Mouse (Mus musculus) embryonic facial prominence, embryonic 12.5 days (tissue): ENCODE measurements around the gene Bap1. TPM values are rescaled to one million over a fixed set of nuclear protein-coding genes. Genes with fewer than 3 reads are reported as not detected.

Experiments
- ATAC-seq: fragments of 200-750 bp; cut with Nextera tagmentation; 2 replicates; pipeline ENCODE4 v1.8.0; 2017; ENCODE audit not compliant: insufficient number of reproducible peaks, insufficient read depth, low FRiP score, low TSS enrichment
- H3K27ac ChIP-seq: fragments of 300-500 bp; sonication (generic); 2 replicates; pipeline ENCODE4 v1.5.1; 2016; ENCODE audit warnings: mild to moderate bottlenecking
- H3K27me3 ChIP-seq: fragments of 300-500 bp; sonication (generic); 2 replicates; pipeline ENCODE4 v1.6.1; 2016; ENCODE audit warnings: mild to moderate bottlenecking, moderate library complexity
- H3K36me3 ChIP-seq: fragments of 300-500 bp; sonication (generic); 2 replicates; pipeline ENCODE4 v1.6.1; 2016; ENCODE audit warnings: mild to moderate bottlenecking
- H3K4me1 ChIP-seq: fragments of 300-500 bp; sonication (generic); 2 replicates; pipeline ENCODE4 v1.6.1; 2016
- H3K4me2 ChIP-seq: fragments of 300-500 bp; sonication (generic); replicated peaks from 2 replicates; pipeline ENCODE4 v1.6.1; 2016; ENCODE audit warnings: mild to moderate bottlenecking, moderate library complexity
- H3K4me3 ChIP-seq: fragments of 300-500 bp; sonication (generic); 2 replicates; pipeline ENCODE4 v1.5.1; 2016; ENCODE audit warnings: mild to moderate bottlenecking
- H3K9ac ChIP-seq: fragments of 300-500 bp; sonication (generic); 2 replicates; pipeline ENCODE4 v1.6.1; 2016; ENCODE audit warnings: mild to moderate bottlenecking, moderate library complexity
- H3K9me3 ChIP-seq: fragments of 300-500 bp; sonication (generic); 2 replicates; pipeline ENCODE4 v1.6.1; 2016; ENCODE audit warnings: mild to moderate bottlenecking, moderate library complexity
- WGBS: fragments of 180-500 bp; shearing (Covaris S2); methylation state at CpG from one replicate; pipeline ENCODE4 v1.1.7; 2016; 5-methylcytosine and 5-hydroxymethylcytosine counted together
- polyA plus RNA-seq: library from polyadenylated mRNA; unstranded; fragments of >200 nt; fragmentation: Nextera tagmentation; extraction: Ambion mirVana; gene quantifications from 2 replicates; pipeline ENCODE4 v1.2.1, GENCODE M21; 2016

Bap1 gene
- polyA plus RNA-seq, 1 experiment from 2014 or later = 101 TPM

DNA sequence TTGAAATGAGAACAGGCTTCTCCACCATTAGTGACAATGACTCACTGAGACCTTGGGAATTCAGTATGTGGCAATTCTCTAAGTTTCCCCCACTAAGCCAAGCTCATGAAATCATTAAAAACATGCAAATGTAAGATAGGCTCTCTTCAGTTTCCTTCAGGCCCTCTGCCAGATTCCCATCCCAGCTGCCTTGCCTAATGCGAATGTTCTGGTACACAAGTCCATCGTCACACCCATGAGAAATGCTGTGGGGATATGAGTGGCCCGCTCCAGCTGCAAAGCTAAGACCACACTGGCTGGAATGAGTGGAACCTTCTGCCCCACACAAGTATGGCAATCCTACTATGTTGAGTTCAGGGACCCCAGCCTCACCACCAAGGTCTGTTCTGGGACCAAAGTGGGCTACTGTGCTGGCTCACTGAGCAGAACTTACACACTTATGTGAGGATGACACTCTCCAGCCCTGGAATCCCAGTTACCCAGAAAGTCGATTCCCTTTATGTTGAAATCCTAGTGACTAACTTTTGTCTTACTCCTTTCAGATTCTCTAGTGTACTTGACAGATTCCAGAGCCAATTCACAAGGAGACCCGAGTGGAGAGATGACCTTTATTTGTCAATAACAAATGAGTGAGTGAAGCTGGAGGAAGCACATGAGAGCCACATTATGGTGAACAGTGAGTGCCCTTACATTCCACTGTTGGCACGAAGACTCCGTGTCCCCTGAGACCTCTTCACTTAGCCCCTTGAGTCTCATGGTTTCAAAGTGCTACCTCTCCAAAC, 14.0 kb upstream of the Bap1 start:
- H3K36me3 ChIP-seq = no peaks in the 10 kb centered on the region
- no peak overlapping the region for H3K27ac ChIP-seq
- 81% methylated on average over 7 of the region's 7 CpGs for WGBS
- ATAC-seq = no peak
- H3K27me3 ChIP-seq = no peaks in the 10 kb centered on the region
- H3K9me3 ChIP-seq = no peaks in the 10 kb centered on the region
- no peak overlapping the region for H3K9ac ChIP-seq
- no peak overlapping the region for H3K4me2 ChIP-seq
- H3K4me1 ChIP-seq = peaks cover 6% of the 10 kb centered on the region; the same call in 1 of the 2 replicates
- no peak overlapping the region for H3K4me3 ChIP-seq

DNA sequence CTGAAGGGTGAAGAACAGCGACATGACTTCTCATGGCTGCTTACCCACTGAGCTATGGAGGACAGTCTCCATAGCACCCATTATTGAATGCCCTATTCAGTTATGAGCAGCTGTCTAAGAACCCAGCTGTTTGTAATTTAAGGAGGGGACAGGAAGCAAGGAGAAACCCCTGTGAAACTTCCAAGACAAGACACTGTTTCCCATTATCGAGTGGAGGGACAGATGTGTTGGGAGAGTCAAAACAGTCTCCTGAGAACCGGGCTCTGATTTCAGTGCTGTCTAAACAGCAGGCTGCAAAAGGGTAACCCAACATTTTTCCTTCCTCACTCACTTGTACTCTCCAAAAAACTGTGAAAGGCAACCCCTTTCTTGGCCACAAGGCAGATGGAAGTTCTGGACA, 10.7 kb upstream of the Bap1 start:
- no peak for ATAC-seq
- WGBS = 26% methylated on average over 3 of the region's 3 CpGs
- Histone ChIP-seq H3K27ac (0 out of 2 replicates have a peak overlapping the region, but pooled peaks have one; percentile 23), H3K27me3 (no peaks in the 10 kb centered on the region), H3K9me3 (no peaks in the 10 kb centered on the region), H3K4me3 (no peak overlapping the region), H3K4me2 (no peak overlapping the region), H3K9ac (no peak overlapping the region), H3K4me1 (peaks cover 6% of the 10 kb centered on the region; the same call in 1 of the 2 replicates), H3K36me3 (no peaks in the 10 kb centered on the region)

DNA sequence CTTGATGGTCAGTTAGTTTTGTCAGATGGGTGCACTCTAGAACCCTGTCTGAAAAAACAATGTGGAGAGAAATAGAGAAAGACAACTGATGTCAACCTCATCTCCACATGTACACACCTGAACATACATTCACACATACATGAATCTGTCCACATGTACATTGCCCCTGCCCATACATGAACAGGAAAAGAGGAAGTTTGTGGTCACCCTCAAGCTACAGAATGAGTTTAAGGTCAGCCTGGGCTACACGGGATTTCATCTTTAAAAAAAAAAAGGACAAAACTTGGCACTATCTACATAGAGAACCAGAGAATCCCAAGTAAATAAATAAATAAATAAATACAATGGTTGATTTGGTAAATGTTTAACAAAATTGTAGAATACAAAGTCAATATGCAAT, 6.5 kb upstream of the Bap1 start:
- Histone ChIP-seq H3K4me3 (no peak overlapping the region), H3K4me1 (peaks cover 6% of the 10 kb centered on the region; the same call in 1 of the 2 replicates), H3K9me3 (no peaks in the 10 kb centered on the region), H3K4me2 (no peak overlapping the region), H3K27ac (no peak overlapping the region), H3K36me3 (no peaks in the 10 kb centered on the region), H3K27me3 (no peaks in the 10 kb centered on the region), H3K9ac (no peak overlapping the region)
- ATAC-seq = no peak
- 81% methylated on average over 1 of the region's 1 CpGs for WGBS

DNA sequence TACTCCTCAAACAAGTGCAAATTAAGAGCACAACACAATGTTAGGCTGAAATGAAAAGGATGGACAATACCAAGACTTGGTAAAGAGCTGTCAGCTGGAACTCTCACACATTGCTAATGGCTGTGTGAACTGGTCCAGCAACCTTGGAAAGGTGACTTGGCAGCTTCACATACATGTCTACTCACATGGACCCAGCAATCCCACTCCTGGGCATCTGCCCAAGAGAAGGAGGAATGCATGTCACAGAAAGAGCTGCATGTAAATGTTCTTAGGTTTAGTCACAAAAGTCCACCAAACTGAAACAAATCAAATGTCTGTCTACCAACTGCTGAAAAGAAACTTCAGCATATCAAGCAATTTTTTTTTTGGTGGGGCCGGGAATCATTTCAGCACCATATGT, 5.3 kb upstream of the Bap1 start:
- no peak overlapping the region for H3K9ac ChIP-seq
- H3K36me3 ChIP-seq = no peaks in the 10 kb centered on the region
- no peak overlapping the region for H3K27ac ChIP-seq
- no peaks in the 10 kb centered on the region for H3K9me3 ChIP-seq
- H3K4me1 ChIP-seq = peaks cover 4% of the 10 kb centered on the region; the same call in 1 of the 2 replicates
- H3K4me3 ChIP-seq = no peak overlapping the region
- no peaks in the 10 kb centered on the region for H3K27me3 ChIP-seq
- no peak overlapping the region for H3K4me2 ChIP-seq
- 79% methylated on average over 1 of the region's 1 CpGs for WGBS
- no peak for ATAC-seq

DNA sequence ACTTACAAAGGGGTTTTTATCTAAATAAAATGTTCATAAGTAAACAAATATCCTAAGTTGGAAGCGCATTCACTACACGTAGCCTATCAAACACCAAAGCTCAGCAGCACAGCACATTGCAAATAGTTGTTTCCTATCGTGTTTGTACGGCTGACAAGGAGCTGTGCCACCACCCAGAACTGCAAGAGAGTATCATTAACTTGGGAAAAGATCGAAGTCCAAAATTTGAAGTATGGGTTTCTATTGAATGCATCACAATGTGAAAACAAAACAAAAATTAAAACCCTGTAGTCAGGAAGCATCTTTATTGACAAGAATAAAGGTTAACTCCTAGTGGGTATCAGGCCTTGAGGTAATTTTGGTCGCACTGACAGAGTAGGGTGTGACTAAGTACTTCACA, 2.9 kb upstream of the Bap1 start:
- Histone ChIP-seq H3K27me3 (no peaks in the 10 kb centered on the region), H3K4me3 (no peak overlapping the region), H3K27ac (no peak overlapping the region), H3K36me3 (peaks cover 9% of the 10 kb centered on the region), H3K9ac (no peak overlapping the region), H3K9me3 (no peaks in the 10 kb centered on the region), H3K4me2 (no peak overlapping the region), H3K4me1 (peaks cover 11% of the 10 kb centered on the region)
- ATAC-seq = no peak
- WGBS = 93% methylated on average over 6 of the region's 6 CpGs

DNA sequence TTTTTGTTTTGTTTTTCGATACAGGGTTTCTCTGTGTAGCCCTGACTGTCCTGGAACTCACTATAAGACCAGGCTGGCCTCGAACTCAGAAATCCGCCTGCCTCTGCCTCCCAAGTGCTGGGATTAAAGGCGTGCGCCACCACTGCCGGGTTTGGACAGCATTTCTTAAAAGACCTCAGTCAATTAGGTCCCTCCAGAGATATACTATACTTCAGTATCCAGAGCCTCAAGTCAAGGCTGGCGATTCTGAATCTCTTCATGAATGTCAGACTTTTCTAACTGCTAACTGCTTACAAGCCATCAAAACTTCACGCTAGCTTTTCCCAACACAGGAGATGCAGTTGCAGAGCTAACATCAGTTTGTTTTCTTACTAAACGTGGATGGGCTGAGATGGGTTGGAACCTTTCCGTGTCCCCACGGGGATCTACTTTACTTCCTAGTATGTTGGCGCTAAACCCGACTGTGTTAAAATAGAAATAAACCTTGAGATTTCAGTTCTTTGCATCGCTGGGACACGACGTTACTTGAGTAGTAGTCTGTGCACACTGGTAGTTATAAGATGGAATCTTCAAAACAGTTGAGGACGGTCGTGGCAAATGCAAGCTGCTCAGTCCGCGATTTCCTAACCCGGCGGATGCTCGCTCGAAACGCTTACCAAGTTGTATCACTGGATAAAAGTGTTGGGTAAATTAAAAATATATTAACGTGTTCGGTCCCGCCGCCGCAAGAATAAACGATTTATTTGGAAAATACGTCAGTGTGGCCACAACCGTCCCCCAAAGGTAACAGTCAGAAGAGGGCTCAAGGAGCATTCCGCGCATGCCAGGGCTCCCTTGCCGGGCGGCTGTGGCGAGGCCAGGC, 797 bp upstream of the Bap1 start:
- WGBS = 20% methylated on average over 38 of the region's 38 CpGs
- no peaks in the 10 kb centered on the region for H3K27me3 ChIP-seq
- peak overlapping the region; percentile 91 for H3K27ac ChIP-seq
- H3K4me3 ChIP-seq = peak overlapping the region; percentile 82
- H3K4me2 ChIP-seq = peak overlapping the region; percentile 85
- H3K9me3 ChIP-seq = no peaks in the 10 kb centered on the region
- peak overlapping the region; percentile 98 for H3K9ac ChIP-seq
- peaks cover 29% of the 10 kb centered on the region for H3K36me3 ChIP-seq
- peaks cover 11% of the 10 kb centered on the region for H3K4me1 ChIP-seq
- peak; percentile 81 for ATAC-seq

DNA sequence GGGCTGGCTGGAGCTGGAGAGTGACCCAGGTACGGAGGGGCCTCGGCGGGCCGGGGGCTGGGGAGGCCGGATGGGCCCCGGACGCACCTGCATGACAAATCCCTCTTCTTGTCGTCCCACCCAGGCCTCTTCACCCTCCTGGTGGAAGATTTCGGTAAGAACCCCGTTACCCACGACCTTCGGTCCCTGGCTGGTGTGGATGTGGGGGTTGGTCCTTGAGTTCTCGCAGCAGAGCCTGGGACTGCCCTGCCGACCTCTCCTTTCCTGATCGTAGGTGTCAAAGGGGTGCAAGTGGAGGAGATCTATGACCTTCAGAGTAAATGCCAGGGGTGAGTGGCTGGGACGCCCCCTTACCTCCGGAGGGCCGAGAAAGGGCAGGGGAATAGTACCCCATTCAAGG, 376 bp downstream of the Bap1 start:
- Histone ChIP-seq H3K36me3 (peaks cover 40% of the 10 kb centered on the region), H3K27ac (peak overlapping the region; percentile 91; the same call in 1 of the 2 replicates), H3K9me3 (no peaks in the 10 kb centered on the region), H3K4me1 (peaks cover 11% of the 10 kb centered on the region), H3K4me3 (peak overlapping the region; percentile 82), H3K9ac (peak overlapping the region; percentile 98), H3K27me3 (no peaks in the 10 kb centered on the region), H3K4me2 (peak overlapping the region; percentile 85)
- no peak; the same call in 1 of the 2 replicates for ATAC-seq
- WGBS = 1% methylated on average over 18 of the region's 18 CpGs

DNA sequence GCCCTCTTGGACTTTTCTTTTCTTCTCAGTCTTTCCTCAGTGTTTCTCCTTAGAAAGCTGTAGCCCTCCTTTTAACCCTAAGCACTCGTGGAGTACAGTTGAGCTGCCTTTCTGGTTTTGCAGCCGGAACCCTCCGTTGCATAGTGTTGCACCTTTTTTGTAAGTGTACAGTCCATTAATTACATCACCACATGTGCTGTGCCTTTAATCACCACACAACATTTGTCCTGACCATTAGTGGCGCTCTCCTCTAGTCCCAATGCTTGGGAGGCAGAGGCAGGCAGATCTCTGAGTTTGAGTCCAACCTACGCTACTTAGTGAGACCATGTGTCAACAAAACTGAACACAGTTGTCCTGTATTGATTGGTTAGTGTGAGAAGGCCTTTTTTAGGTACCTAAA, 841 bp downstream of the Bap1 start:
- Histone ChIP-seq H3K9ac (peak overlapping the region; percentile 98), H3K4me3 (peak overlapping the region; percentile 82), H3K27ac (no peak overlapping the region), H3K4me1 (peaks cover 11% of the 10 kb centered on the region), H3K36me3 (peaks cover 45% of the 10 kb centered on the region), H3K9me3 (no peaks in the 10 kb centered on the region), H3K27me3 (no peaks in the 10 kb centered on the region), H3K4me2 (peak overlapping the region; percentile 85)
- WGBS = 85% methylated on average over 5 of the region's 5 CpGs
- no peak for ATAC-seq

DNA sequence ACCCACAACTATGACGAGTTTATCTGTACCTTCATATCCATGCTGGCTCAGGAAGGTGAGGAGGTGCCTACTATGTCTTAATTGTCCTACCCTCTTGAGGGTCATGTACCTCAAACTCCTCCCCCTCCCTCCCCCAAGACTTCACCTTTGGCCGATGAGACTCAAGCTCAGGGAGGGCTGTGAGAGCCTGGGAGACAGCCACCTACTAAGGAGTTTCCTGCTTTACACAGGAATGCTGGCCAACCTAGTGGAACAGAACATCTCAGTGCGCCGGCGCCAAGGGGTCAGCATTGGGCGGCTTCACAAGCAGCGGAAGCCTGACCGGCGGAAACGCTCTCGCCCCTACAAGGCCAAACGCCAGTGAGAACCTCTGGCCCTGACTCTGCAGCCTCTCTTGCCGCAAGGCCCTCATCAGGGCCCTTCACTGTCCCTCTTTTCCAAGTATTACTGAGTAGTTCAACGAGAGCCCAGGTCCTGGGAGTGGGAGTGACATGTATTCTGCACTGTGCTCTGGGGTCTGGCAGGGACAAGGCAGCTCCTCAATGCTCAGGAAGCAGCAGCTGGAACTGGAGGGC, 7.3 kb downstream of the Bap1 start:
- Histone ChIP-seq H3K9ac (no peak overlapping the region), H3K4me3 (no peak overlapping the region), H3K27ac (no peak overlapping the region), H3K4me2 (no peak overlapping the region), H3K4me1 (no peaks in the 10 kb centered on the region), H3K9me3 (no peaks in the 10 kb centered on the region), H3K27me3 (no peaks in the 10 kb centered on the region), H3K36me3 (peaks cover 82% of the 10 kb centered on the region)
- WGBS = 94% methylated on average over 14 of the region's 14 CpGs
- ATAC-seq = no peak

DNA sequence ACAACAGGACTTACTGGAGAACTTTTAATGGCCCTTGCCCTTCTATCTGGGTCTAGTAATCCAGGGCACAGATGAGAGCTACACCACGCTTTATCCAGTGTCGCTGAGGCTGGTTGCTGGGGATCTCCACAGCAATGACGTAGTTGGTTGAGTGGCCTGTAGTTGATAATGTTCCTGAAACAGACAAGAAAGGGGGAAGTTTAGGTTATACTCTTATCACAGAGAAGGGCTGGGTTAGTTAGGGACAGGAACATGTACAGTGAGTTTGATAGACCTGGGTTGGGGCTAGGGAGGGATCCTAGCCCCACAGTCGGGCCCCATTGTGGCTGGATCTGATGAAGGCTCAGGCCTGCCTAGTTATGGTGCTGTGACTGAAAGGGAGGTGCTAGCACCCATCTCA, 9.1 kb downstream of the Bap1 start:
- no peaks in the 10 kb centered on the region for H3K4me1 ChIP-seq
- ATAC-seq = no peak
- H3K4me2 ChIP-seq = no peak overlapping the region
- no peak overlapping the region for H3K9ac ChIP-seq
- WGBS = 95% methylated on average over 4 of the region's 4 CpGs
- peaks cover 64% of the 10 kb centered on the region for H3K36me3 ChIP-seq
- no peak overlapping the region for H3K27ac ChIP-seq
- H3K27me3 ChIP-seq = no peaks in the 10 kb centered on the region
- H3K4me3 ChIP-seq = no peak overlapping the region
- H3K9me3 ChIP-seq = no peaks in the 10 kb centered on the region

DNA sequence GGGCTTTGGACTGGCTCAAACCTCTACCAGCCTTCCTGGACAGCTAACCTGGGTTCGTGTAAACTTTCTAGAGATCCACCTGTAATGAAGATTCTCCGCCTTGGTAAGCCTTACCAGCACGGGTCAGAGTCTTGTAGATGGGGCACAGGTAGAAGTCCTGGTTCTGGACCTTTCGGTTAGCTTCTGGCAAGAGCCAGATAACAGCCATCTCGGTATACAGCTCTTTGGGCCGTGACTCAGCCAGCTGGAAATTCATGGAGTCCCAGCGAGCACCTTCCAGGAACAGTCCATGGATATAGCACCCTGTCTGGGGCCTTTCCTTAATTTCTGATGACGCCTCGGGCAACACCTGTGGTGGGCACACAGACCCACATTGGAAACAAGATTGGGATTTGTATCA, 9.7 kb downstream of the Bap1 start:
- no peak overlapping the region for H3K4me3 ChIP-seq
- no peaks in the 10 kb centered on the region for H3K27me3 ChIP-seq
- no peak for ATAC-seq
- H3K36me3 ChIP-seq = peaks cover 59% of the 10 kb centered on the region
- H3K9me3 ChIP-seq = no peaks in the 10 kb centered on the region
- H3K9ac ChIP-seq = no peak overlapping the region
- 89% methylated on average over 9 of the region's 9 CpGs for WGBS
- no peak overlapping the region for H3K4me2 ChIP-seq
- no peak overlapping the region for H3K27ac ChIP-seq
- H3K4me1 ChIP-seq = no peaks in the 10 kb centered on the region
